Mouse (Mus musculus) brain, embryonic 14.5 days (tissue): ENCODE measurements around the gene Nmrk1. TPM values are rescaled to one million over a fixed set of nuclear protein-coding genes. Genes with fewer than 3 reads are reported as not detected.
A peak's percentile ranks its signal among the peaks of the same experiment; 100 is the strongest.

ENCODE experiments used
- DNase-seq: peaks from one replicate; pipeline ENCODE4 v3.0.0-alpha.2; 2011; ENCODE audit warnings: low read depth
- CTCF ChIP-seq: fragments of 200-500 bp; IDR thresholded peaks from 2 replicates; pipeline ENCODE4 v1.5.1; 2012; ENCODE audit warnings: inconsistent platforms, mild to moderate bottlenecking, moderate library complexity, borderline replicate concordance; ENCODE audit not compliant: insufficient read depth, insufficient read length; ENCODE audit errors: extremely low read depth
- POLR2A ChIP-seq: fragments of 200-500 bp; IDR thresholded peaks from 2 replicates; pipeline ENCODE4 v1.6.1; 2012; ENCODE audit warnings: mild to moderate bottlenecking, inconsistent platforms, borderline replicate concordance; ENCODE audit not compliant: poor library complexity, insufficient read depth, insufficient read length, severe bottlenecking; ENCODE audit errors: extremely low read depth
- polyA plus RNA-seq: library from polyadenylated mRNA; depleted of rRNA; stranded (reverse); fragments of >200 nt; gene quantifications from 2 replicates; pipeline ENCODE4 v1.2.3, GENCODE M21; 2012

Nmrk1 gene
- polyA plus RNA-seq, 1 experiment: 4.6 TPM

GRCm38 (mm10) chr19:18659349-18659748 is 27.6 kb downstream of the Nmrk1 start:
- TF ChIP-seq POLR2A (no peak), CTCF (no peak)
- DNase-seq: no peak

- DNase-seq: no peak
- TF ChIP-seq CTCF (no peak), POLR2A (no peak)
Observed at GRCm38 (mm10) chr19:18660466-18660865, 28.7 kb downstream of the Nmrk1 start.

- DNase-seq: no peak
- TF ChIP-seq POLR2A (no peak), CTCF (no peak)
Observed at GRCm38 (mm10) chr19:18661683-18662082, 29.9 kb downstream of the Nmrk1 start.

DNA sequence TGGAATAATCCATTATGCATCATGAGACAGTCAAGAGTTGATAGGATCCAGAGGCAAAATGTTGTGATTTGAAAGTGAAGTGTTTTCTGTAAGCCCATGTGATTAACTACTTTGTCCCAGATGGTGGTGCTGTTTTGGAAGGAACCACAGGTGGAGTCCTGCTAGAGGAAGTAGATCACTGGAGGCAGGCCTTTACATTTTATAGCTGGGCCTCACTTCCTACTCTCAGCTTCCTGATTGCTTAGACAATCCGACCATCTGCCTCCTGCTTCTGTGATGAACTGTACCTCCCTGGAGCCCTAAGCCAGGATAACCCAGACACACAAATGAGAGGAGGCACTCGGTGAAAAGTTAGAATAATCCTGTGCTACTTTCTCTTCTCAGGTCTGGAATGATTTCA is 32.2 kb downstream of the Nmrk1 start:
- no peak for TF ChIP-seq POLR2A
- no peak for DNase-seq

DNA sequence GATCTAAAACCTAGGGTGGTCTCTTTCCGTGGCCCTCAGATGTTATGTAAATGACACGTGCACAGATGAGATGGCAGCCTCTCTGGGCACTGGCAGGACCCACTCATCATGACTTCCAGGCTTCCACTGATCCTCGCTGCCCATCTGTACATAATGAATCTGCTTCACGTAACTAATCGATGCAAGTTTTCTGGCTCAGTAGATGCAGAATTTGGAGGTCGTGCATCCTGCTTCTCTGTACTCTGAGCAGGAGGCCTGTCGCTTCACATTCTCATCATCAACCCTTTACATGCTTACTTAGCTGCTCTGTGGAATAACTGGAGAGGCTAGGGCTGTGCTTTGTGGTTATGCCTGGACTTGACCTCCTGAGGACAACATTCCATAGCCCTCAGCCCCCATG is 35.2 kb downstream of the Nmrk1 start:
- no peak for TF ChIP-seq POLR2A
- TF ChIP-seq CTCF: no peak
- DNase-seq: no peak

DNA sequence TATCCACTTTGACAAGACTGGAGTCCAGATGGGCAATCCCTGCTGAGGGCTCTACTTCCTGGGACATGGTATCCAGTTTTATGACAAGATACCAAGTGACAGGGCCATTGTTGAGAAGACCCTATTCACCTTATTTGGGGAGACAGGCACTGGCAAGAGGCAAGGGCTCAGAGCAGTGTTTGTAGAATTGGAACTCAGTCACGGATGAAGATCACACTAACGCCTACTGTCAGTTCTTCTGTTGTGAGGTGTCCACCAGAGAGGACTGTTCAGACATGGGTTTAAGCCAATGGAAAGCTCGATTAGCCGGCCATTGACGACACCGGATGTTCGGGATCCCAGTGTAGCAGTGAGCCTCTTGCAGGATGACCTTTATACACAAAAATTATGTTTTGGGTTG is 37.8 kb downstream of the Nmrk1 start:
- no peak for TF ChIP-seq POLR2A
- no peak for TF ChIP-seq CTCF
- DNase-seq: no peak

DNA sequence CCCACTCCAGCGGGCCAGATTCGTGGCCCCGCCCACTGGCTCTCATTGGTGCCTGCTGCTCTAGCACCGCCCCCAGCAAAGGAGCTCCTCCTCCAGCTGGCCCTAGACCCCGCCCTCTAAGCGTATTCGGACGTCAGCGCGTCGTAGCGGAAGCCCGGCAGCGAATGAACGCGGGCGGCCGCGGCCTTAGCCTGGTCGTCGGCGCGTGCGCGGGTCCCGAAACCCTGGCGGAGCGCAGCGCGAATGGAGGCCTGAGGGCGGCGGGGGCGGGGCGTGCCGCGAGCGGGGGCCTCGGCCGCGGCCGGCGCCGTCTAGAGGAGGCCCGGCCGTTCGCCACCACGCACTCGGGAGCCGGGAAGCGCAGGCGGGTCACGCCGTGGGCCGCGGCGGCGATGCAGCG is 38.9 kb downstream of the Nmrk1 start, which contains the start of gene Carnmt1:
Gene Carnmt1 (plus strand): TSS at position 157 of the 400 bp plus-strand sequence.
- TF ChIP-seq POLR2A (0 out of 2 replicates have a peak, but pooled peaks have one; percentile 38), CTCF (no peak)
- peak; percentile 99 for DNase-seq

DNA sequence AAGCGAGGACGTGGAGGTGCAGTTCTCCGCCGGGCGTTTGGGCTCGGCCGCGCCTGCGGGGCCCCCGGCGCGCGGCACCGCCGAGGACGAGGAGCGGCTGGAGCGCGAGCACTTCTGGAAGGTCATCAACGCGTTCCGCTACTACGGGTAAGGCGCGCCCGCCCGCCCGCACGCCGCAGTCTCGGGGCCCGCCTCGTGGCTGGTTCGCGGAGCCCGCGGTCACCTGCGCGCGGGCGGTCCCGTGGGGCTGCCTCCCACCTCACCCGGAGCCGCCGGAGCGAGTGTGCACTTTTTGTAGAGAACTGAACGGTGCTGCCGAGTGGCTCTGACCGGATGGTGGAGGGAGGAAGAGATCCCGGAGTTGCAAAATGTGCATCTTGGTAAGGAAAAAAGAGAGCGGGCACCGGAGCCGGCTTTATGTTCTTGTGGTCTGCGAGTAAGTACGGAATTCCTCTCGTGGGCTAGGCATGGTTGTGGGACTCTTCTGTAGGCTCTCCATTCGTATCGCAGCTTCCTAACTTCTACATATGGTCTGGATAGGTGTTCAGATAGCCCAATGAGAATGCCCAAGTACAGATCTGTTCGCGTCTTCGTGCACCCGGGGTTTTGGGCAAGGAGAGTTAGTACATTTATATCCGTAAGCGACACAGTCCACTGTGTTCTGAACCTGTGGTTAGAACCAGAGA is 39.4 kb downstream of the Nmrk1 start:
- no peak for TF ChIP-seq CTCF
- TF ChIP-seq POLR2A: 0 out of 2 replicates have a peak, but pooled peaks have one; percentile 10
- DNase-seq: peak; percentile 69

DNA sequence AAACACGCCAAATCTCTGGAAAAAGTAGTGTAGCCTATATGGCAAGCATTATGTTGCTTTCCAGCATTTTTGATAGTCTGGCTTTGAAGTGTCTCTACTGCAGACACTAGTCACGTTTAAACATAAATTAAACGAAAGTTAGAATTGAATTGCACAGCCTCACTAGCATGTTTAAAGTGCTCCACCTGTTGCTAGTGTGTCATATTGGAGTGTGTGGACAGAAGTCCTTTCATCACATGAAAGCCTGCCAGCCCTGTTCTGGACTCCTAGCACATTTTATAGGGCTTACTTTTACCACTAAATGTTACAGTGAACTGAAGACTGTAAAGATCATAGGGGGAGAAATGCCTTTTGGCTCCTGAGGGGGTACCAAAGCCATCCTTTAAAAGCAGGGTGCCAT is 40.7 kb downstream of the Nmrk1 start:
- TF ChIP-seq CTCF: no peak
- TF ChIP-seq POLR2A: no peak
- no peak for DNase-seq

- TF ChIP-seq CTCF (no peak), POLR2A (no peak)
- no peak for DNase-seq
Observed at GRCm38 (mm10) chr19:18673116-18673515, 41.4 kb downstream of the Nmrk1 start.

DNA sequence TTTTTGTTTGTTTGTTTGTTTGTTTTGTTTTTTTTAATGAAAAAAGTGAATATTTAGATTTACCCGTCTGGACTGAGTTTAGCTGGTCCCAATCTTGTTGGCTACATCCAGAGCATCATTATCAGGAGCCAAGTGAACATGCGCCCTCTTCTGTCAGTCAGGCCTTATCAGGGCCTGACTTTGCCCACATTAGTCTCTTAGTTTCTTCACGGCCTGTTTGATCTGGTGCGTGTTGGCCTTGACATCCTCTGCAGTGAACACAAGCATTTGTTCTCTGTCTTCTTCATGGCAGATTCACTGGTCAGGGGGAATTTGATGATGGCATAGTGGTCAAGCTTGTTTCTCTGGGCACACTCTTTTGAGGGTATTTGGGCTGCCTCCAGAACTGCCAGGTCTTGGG is 50.4 kb downstream of the Nmrk1 start:
- DNase-seq: no peak
- TF ChIP-seq POLR2A (no peak), CTCF (no peak)

GRCm38 (mm10) chr19:18687556-18687955 is 55.8 kb downstream of the Nmrk1 start:
- peak; percentile 59 for DNase-seq
- TF ChIP-seq CTCF: peak; percentile 65; the same call in 1 of the 2 replicates
- no peak for TF ChIP-seq POLR2A
